Mouse (Mus musculus): ENCODE results near the gene Orai2.
A peak's percentile ranks its signal among the peaks of the same experiment; 100 is the strongest.
"Not testable (repeated sequence)": the region's sequence is repeated elsewhere in the genome, so short reads cannot be mapped to it uniquely, and the experiment has no call there.

The Orai2 gene

GRCm38 (mm10) chr5:136170512-136171362 lies at the start of gene Orai2:
Orai2 (minus strand) TSS chr5:136170713.
- DNase-seq, result peak; percentile 87 to 93

- no peak for DNase-seq
Measured at GRCm38 (mm10) chr5:136218585-136218984, 48.1 kb upstream of the Orai2 start.

DNA sequence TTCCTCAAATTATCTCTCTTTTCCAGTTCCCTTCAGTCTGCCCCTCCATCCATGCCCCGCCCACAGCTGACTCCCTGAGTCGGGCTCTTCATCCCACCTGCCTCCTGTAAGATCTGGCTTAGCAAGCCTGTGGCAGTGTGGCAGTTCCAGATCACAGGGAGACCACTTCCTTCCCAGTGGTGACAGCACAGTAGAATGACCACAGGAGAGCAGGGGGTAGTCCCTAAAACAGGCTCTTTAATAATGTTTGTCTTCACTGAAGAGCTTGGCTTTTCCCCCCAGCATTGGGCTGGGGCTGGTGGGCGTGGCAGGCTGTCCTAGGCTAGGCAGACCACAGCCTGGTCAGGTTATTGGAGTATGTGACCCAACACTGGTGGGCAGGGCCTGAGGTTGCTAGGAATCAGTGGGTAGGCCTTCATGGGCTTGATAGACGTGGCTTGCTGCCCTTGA lies 47.4 kb upstream of the Orai2 start:
- no peak for DNase-seq

- DNase-seq, result no peak
Measured at GRCm38 (mm10) chr5:136217004-136217665, 46.6 kb upstream of the Orai2 start.

DNA sequence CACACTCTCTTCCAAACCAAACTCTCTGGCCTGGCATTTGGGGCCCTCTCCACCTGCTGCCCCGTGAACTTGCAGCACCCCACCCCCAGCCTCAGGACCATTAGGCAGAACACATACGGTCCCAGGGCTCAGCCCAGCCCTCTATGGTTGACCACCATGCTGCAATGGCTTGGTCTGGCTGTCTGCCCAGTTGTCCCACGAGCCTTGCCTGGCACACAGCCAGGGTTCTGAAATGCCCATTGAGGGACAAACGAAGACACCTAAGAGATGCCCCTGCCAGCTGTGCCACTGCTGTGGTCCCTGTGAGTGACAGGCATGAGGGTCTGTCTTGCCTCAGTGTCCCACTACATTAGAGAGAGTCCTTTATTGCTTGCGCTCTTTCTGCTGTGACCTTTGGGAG lies 45.4 kb upstream of the Orai2 start:
- DNase-seq, result no peak

- no peak for DNase-seq
Measured at GRCm38 (mm10) chr5:136215211-136215610, 44.7 kb upstream of the Orai2 start.

DNA sequence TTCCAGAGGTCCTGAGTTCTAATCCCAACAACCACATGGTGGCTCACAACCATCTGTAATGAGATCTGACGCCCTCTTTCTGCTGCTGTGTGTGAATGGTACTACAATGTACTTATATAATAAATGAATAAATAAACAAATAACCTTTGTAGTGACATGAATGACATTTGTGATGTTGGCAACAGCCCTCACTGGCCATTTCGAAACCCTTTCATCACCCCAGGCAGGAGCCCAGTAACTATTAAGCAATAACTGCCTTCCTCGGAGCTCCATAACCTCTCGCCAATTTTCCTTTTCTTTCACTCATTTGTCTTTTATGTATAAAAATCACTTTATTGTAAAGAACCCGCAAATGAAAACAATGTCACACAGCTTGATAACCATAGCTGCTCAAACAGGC lies 43.2 kb upstream of the Orai2 start:
- DNase-seq, result no peak

- DNase-seq, result no peak
Measured at GRCm38 (mm10) chr5:136212716-136213115, 42.2 kb upstream of the Orai2 start.

DNA sequence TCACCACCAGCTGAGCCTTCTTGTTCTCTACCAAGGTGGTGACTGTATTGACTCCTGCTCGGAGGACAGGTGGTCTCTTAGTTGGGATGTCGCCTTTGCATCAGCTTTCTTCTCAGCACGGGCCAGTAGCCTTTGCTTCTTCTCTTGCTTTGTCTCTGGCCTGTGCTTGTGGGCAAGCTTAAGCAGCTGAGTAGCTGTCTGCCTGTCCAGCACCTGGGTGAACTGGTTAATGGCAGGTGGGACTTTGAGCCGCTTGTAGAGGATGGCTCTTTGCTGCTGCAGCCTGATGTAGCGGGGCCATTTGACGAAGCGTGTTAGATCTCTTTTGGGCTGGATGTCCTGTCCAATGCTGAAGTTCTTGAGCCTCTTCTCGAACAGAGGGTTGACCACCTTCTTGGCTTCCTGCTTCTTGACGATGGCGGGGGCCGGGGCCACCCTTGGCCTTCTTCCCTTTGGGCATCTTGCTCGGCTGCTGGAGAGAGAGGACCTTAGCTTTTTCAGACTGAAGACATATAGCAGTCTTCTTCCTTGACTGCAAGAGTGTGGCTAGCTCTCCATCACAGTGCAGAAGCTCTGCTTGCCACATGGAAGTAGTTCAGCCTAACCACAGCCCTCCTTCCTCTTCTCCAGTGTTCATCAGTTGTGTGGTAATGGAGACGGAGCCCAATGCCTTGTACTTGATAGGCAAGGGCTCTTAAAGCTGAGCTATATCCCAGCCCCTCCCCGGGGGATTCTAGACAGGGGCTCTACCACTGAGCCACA lies 41.0 kb upstream of the Orai2 start:
- DNase-seq, result not testable (repeated sequence)

DNA sequence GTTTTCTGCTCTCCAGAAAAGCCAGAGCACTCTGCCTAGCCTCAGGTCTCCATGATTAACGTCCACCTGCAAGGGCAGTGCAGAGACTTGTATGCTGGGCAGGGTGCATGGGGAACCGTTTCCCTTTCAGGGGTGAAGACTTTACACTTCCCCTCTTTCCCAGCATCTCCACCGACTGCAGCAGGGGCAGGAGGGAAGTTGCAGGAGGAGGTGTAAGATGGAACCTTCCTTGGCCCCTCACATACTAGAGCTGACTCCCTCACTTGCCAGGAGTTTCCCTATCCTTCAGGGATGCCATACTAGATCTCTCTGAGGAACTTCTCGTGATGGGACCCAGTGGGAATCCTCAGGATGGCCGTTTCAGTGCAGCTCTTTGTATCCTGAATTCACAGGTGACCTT lies 40.0 kb upstream of the Orai2 start:
- DNase-seq, result no peak

GRCm38 (mm10) chr5:136201832-136202231 lies 31.3 kb upstream of the Orai2 start:
- peak; percentile 68 to 80 for DNase-seq

GRCm38 (mm10) chr5:136199526-136199925 lies 29.0 kb upstream of the Orai2 start:
- peak in 1 of 2 experiments; percentile 26 for DNase-seq

DNA sequence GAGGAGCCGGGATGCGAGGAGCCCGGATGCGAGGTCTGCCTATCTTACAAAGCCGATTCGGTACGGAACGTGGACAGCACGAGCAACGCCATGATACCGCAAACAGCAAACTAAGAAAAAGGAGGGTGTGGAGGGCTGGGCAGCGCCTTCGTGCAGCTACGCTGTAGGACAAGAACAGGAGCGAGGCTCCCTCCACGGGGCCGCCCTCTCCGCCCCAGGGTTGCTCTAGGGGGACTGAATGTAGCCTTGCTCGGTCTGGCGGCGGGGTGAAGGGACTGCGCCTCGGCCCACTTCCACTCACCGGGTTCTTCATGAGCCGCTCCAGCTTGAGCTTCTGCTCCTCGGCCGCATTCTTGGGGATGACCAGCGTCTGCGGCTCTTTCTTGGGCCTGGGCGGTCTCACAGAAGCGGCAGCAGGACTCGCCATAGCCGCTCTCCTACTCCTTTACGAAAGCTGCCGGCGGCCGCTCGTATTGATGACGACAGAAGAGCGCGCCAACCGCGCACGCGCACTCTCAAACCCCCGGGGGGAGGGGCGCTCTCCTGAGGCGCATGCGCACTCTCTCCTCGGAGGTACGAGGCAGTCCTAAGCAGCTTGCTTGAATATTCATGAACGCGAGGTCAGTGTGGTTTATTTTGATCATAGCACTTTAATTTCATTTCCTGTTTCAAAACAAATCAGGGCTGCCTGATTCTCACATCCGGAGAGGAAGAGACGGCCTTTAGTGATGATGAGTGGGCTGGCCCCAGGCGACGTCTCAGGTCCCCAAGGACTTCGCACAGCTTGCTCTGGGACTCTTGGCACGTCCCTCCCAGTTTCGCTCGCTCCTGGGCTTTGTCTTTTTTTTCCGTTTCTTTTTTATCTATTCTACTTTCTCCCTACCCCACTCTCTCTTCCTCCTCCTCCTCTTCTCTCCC lies 28.2 kb upstream of the Orai2 start, which contains the start of gene Prkrip1:
TSS of gene Prkrip1 (minus strand) at position 490 of the 918 bp plus-strand sequence.
- peak; percentile 96 for DNase-seq

DNA sequence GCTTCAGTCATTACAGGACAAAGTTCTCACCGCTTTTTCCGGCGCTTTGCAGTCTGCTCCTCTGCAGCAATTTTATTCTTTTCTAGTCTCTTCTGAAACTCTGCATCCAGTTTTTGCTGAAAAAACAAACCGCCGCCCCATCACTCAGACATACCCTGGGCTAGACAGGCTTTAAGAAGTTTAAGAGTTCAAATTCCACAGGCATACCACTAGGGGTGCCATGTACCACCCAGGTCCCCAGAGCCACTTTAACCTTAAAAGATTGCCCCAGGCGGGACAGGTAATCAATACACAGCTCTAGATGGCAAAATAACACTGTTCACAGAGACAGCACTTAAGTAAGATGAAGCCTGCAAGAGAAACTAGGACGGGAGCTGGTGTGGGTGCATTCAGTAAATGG lies 21.4 kb upstream of the Orai2 start:
- DNase-seq, result no peak

- DNase-seq, result peak; percentile 64 to 76
Measured at GRCm38 (mm10) chr5:136186723-136187122, 16.2 kb upstream of the Orai2 start.

- DNase-seq, result no peak
Measured at GRCm38 (mm10) chr5:136183766-136184165, 13.3 kb upstream of the Orai2 start.

DNA sequence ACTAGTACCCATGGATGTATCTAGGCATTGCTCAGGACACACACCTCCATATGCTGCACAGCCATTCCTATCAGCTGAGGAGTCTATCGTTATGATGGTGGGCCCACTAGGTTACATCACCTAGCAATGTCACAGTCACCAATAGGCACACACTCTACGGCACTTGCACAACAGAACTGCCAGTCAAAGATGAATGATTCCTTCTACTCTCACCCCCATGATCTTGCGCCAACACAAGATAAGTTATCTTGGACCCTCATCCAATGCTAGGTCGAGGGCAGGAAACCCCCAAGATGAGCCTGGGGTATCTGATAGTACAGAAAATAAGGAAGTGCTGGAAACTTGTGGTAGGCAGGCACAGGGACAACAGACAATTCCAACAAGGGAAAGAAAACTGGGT lies 12.3 kb upstream of the Orai2 start:
- DNase-seq, result no peak

- no peak for DNase-seq
Measured at GRCm38 (mm10) chr5:136182049-136182448, 11.5 kb upstream of the Orai2 start.

DNA sequence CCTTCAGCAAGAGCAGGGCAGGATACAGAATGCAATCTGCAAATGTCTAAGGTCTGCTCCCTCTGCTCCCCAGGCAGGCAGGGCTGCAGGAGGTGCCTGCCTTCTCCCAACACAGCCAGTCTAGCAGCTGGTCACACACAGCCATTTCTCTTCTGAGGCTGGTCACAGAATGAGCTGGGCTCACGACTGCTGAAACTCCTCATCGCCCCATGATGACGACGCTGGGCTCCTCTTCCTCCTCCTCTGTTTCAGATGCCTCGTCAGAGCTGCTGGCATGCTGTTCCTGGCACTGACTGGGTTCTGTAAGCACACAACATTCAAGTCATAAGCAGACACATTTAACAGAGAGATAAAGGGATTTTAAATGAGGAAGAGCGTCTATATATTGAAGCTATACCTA lies 10.7 kb upstream of the Orai2 start:
- no peak for DNase-seq

DNA sequence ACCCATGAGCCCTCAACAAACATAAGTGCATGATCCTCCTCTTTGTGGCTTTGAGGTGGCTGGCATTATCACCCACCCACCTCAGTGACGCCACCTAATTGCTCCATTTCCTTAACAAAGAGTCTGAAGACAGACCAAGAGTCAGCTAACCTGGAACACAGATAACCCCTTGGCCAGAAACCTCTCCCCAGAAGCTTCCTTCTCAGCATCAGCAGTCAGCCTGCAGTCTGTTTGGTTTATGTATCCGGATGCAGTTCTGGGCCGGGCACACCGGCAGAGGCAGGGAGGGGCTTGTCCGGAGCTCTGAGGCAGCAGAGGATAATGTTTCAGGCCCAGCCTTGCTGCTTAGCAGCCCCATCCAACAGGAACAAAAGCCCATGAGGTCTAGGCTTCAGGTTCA lies 9.1 kb upstream of the Orai2 start:
- no peak for DNase-seq

GRCm38 (mm10) chr5:136173606-136174463 lies 3.3 kb upstream of the Orai2 start:
- DNase-seq, result peak; percentile 70 to 88
